Mouse (Mus musculus) limb, embryonic 14.5 days (tissue): ENCODE data around the gene Larp1. TPM values are rescaled to one million over a fixed set of nuclear protein-coding genes. Genes with fewer than 3 reads are reported as not detected.

Experiments
- ATAC-seq: fragments of 200-750 bp; cut with Nextera tagmentation; 2 replicates; pipeline ENCODE4 v1.8.0; 2017; ENCODE audit warnings: low read depth, moderate number of reproducible peaks, moderate TSS enrichment; ENCODE audit not compliant: low FRiP score
- DNase-seq: peaks from one replicate; pipeline ENCODE4 v3.0.0-alpha.2; 2015; ENCODE audit warnings: low spot score
- H3K27ac ChIP-seq: fragments of 300-500 bp; sonication (generic); replicated peaks from 2 replicates; pipeline ENCODE4 v1.5.1; 2014; ENCODE audit warnings: low read depth, mild to moderate bottlenecking, low read length, moderate library complexity, mixed read lengths
- H3K27me3 ChIP-seq: fragments of 300-500 bp; sonication (generic); 2 replicates; pipeline ENCODE4 v1.6.1; 2014; ENCODE audit warnings: low read length, mixed read lengths; ENCODE audit not compliant: control insufficient read depth, insufficient read depth
- H3K36me3 ChIP-seq: fragments of 300-500 bp; sonication (generic); 2 replicates; pipeline ENCODE4 v1.6.1; 2014; ENCODE audit warnings: mild to moderate bottlenecking, low read length, moderate library complexity, mixed read lengths; ENCODE audit not compliant: control insufficient read depth, insufficient read depth
- H3K4me1 ChIP-seq: fragments of 300-500 bp; sonication (generic); 2 replicates; pipeline ENCODE4 v1.6.1; 2014; ENCODE audit warnings: antibody characterized with exemption, low read length, mixed read lengths; ENCODE audit not compliant: control insufficient read depth, insufficient read depth
- H3K4me2 ChIP-seq: fragments of 300-500 bp; sonication (generic); replicated peaks from 2 replicates; pipeline ENCODE4 v1.6.1; 2014; ENCODE audit warnings: low read depth, mild to moderate bottlenecking, low read length, moderate library complexity; ENCODE audit not compliant: severe bottlenecking
- H3K4me3 ChIP-seq: fragments of 300-500 bp; sonication (generic); replicated peaks from 2 replicates; pipeline ENCODE4 v1.5.1; 2014; ENCODE audit warnings: low read length
- H3K9ac ChIP-seq: fragments of 300-500 bp; sonication (generic); 2 replicates; pipeline ENCODE4 v1.6.1; 2014; ENCODE audit warnings: mild to moderate bottlenecking, low read depth, low read length, moderate library complexity; ENCODE audit not compliant: severe bottlenecking
- H3K9me3 ChIP-seq: fragments of 300-500 bp; sonication (generic); 2 replicates; pipeline ENCODE4 v1.6.1; 2016; ENCODE audit warnings: low read length; ENCODE audit not compliant: control insufficient read depth
- POLR2A ChIP-seq: fragments of 200-500 bp; IDR thresholded peaks from 2 replicates; pipeline ENCODE4 v1.8.0; 2012; ENCODE audit warnings: inconsistent platforms, mild to moderate bottlenecking, moderate library complexity, borderline replicate concordance; ENCODE audit not compliant: insufficient read depth, insufficient read length; ENCODE audit errors: extremely low read depth
- WGBS: fragments of 180-500 bp; shearing (Covaris S2); extraction: QIAGEN DNeasy Blood & Tissue Kit; methylation state at CpG from one replicate; pipeline ENCODE4 v1.1.7; 2014; 5-methylcytosine and 5-hydroxymethylcytosine counted together
- polyA plus RNA-seq, 2 experiments: library from polyadenylated mRNA; depleted of rRNA in 1 of 2; stranded (reverse) in 1 of 2; unstranded in 1 of 2; fragments of >200 nt; fragmentation: Nextera tagmentation in 1 of 2; extraction: Ambion mirVana in 1 of 2; gene quantifications; 2 replicates each; pipeline versions ENCODE4 v1.2.1 to v1.2.3; 2012 to 2014

The Larp1 gene
- polyA plus RNA-seq, 2 experiments, result 24.7 to 46.4 TPM

DNA sequence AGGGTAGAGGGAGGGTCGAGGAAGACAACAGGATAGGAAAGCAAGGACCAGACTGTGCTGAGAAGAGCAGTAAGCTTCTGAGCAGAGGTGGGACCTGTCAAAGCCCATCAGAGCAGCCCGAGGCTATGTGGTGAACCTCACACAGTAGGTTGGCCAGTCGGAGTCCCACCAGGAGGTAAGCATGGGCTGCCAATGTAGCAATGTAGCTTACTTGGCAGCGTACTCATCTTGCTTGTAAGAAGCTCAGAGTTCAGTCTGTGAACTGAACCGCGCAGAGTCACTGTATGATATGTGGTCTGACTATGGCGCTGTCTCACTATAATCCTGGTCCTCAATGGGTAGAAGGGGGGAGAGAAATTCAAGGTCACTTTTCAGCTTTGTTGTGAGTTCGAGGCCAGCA lies 5.7 kb upstream of the Larp1 start:
- Histone ChIP-seq H3K4me2 (no peak overlapping the region), H3K27me3 (no peaks in the 10 kb centered on the region), H3K36me3 (no peaks in the 10 kb centered on the region), H3K9me3 (no peaks in the 10 kb centered on the region), H3K4me3 (no peak overlapping the region), H3K9ac (no peak overlapping the region), H3K4me1 (peaks cover 4% of the 10 kb centered on the region), H3K27ac (no peak overlapping the region)
- TF ChIP-seq POLR2A, result no peak
- DNase-seq (no peak), ATAC-seq (no peak)
- WGBS, result 82% methylated on average over 8 of the region's 8 CpGs

DNA sequence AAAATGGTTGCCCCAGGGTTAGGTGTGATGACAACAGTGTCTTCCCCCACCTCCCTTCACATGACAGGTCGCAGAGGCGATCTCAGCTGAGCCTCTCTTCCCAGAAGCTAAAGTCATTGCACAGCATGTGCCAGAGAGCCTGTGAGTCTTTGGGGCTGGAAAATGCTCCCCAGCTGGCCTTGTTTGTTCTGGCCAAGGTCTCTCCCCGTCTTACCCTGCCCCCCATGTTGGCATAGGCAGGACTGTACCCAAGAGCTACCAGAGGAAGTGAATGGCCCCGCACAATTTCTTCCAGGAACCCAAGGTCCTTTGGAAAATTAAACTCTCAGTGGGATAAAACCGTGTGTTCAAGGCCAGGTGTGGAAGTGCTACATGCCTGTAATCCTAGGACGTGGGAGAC lies 5.1 kb upstream of the Larp1 start:
- no peaks in the 10 kb centered on the region for H3K9me3 ChIP-seq
- no peak overlapping the region for H3K4me3 ChIP-seq
- H3K4me1 ChIP-seq, result peaks cover 6% of the 10 kb centered on the region
- no peaks in the 10 kb centered on the region for H3K36me3 ChIP-seq
- H3K4me2 ChIP-seq, result no peak overlapping the region
- H3K27me3 ChIP-seq, result no peaks in the 10 kb centered on the region
- no peak for ATAC-seq
- DNase-seq, result no peak
- TF ChIP-seq POLR2A, result no peak
- WGBS, result 72% methylated on average over 6 of the region's 6 CpGs
- no peak overlapping the region for H3K9ac ChIP-seq
- H3K27ac ChIP-seq, result no peak overlapping the region

DNA sequence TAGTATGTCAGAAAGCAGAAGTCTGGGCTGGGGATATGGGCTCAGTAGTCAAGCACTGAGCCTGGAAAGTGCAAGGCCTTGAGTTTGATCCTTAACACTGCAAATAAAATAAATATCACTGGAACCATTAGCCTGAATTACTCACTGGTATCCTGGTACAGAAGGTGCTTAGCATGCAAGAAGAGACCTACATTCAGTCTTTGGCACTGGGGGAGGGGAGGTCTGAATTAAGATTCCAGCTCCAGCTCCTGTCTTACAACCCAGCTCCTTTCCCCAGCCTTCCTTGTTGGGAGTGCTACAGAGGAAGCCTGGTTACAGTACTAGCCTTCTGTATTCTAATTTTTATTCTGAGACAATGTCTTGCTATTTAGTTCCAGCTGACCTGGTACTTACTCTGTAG lies 3.8 kb upstream of the Larp1 start:
- H3K4me3 ChIP-seq, result no peak overlapping the region
- ATAC-seq (no peak), DNase-seq (no peak)
- H3K27me3 ChIP-seq, result no peaks in the 10 kb centered on the region
- H3K4me2 ChIP-seq, result no peak overlapping the region
- no peak overlapping the region for H3K9ac ChIP-seq
- H3K27ac ChIP-seq, result no peak overlapping the region
- H3K9me3 ChIP-seq, result no peaks in the 10 kb centered on the region
- TF ChIP-seq POLR2A, result no peak
- H3K4me1 ChIP-seq, result peaks cover 6% of the 10 kb centered on the region
- no peaks in the 10 kb centered on the region for H3K36me3 ChIP-seq

DNA sequence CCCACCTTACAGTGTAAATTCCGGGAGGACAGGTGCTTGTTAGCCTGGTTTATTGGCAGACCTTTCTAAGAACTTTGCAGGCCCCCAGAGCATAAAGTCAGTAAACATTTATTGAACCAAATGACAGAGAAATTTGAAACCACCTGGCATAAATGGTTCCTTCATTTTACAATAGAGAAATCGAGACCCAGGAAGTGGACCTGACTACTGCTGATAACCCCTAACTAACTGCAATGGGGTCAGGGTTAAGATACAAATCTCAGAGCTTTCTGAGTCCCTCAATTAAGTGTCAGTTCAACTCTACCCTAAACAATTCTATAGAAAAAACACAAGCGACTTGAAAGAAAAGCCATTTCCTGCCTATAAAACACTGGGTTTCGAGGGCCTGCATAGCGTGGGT lies 851 bp upstream of the Larp1 start:
- no peak for ATAC-seq
- DNase-seq, result no peak
- TF ChIP-seq POLR2A, result no peak
- WGBS, result under 1% methylated on average over 5 of the region's 5 CpGs
- no peaks in the 10 kb centered on the region for H3K9me3 ChIP-seq
- peak overlapping the region; percentile 58; the same call in 1 of the 2 replicates for H3K27ac ChIP-seq
- peak overlapping the region; percentile 94 for H3K4me2 ChIP-seq
- H3K4me3 ChIP-seq, result peak overlapping the region; percentile 96
- peak overlapping the region; percentile 60 for H3K9ac ChIP-seq
- H3K27me3 ChIP-seq, result no peaks in the 10 kb centered on the region
- peaks cover 21% of the 10 kb centered on the region for H3K4me1 ChIP-seq
- no peaks in the 10 kb centered on the region for H3K36me3 ChIP-seq

DNA sequence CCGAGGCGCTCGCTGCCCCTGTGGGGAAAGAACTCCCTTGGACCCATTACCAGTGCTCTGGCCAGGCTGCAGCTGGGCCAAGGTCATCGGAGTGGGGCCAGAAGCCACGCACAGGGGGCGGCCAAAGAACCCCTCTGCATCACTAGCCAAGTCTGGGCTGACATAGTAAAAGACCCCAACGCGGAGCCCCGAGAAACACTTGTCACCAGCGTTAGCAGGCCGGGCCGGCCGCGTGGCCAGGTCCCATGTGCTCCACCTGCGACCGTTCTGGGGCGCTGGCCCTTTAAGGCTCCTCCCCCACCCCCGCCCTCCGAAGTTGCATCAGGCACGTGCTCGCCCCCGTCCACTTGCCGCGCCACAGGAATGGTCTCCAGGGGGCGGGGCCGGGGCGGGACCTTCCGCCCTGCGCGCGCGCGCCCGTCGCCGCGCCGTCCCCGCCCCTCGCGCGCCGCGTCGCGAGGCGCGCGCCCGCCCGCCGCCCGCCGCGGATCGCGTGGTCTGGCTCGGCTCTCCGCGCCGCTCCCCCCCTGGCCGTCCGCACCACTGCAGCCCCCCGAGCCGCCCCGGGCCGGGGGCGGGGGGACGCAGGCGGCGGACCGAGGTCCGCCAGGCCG lies 320 bp upstream of the Larp1 start:
- peak overlapping the region; percentile 95 for H3K9ac ChIP-seq
- peak overlapping the region; percentile 88 for H3K27ac ChIP-seq
- 1% methylated on average over 19 of the region's 74 CpGs for WGBS
- DNase-seq (peak; percentile 91), ATAC-seq (peak; percentile 93)
- no peaks in the 10 kb centered on the region for H3K9me3 ChIP-seq
- TF ChIP-seq POLR2A, result 0 out of 2 replicates have a peak, but pooled peaks have one; percentile 40
- peak overlapping the region; percentile 96 for H3K4me3 ChIP-seq
- peaks cover 21% of the 10 kb centered on the region for H3K4me1 ChIP-seq
- no peaks in the 10 kb centered on the region for H3K27me3 ChIP-seq
- H3K36me3 ChIP-seq, result no peaks in the 10 kb centered on the region
- H3K4me2 ChIP-seq, result peak overlapping the region; percentile 94

DNA sequence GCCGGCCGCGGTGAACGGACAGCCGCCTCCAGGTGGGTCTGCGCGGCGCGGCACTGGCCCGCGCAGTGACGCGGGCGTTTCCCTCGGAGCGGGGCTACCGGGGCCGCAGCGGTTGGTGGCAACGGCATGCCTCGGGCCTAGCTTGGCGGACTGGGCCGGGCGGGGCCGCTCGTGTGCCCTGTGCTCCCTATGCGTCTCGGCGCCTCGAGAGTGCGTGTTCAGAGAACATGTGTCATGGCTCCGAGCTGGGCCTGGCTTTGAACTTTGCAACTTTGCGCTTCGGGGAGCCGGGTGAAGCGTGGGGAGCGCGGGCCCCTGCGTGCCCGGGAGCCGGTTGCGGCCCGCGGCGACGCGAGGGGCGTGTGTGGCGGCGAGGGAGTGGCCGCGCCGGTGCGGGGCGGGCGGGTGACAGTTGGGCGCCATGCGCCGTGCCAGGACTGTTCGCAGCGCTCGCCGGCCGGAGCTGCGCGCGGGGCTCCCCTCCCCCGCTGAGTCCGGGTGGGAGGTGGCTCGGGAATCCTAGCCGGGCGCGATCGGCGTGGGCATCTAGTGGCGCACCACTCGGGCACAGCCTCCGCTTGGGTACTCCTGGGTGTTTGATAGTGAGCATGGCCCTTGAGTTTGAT lies 765 bp downstream of the Larp1 start:
- under 1% methylated on average over 62 of the region's 78 CpGs for WGBS
- Histone ChIP-seq H3K4me2 (peak overlapping the region; percentile 84), H3K9ac (peak overlapping the region; percentile 95), H3K27me3 (no peaks in the 10 kb centered on the region), H3K4me3 (peak overlapping the region; percentile 96), H3K4me1 (peaks cover 21% of the 10 kb centered on the region), H3K36me3 (no peaks in the 10 kb centered on the region), H3K9me3 (no peaks in the 10 kb centered on the region), H3K27ac (peak overlapping the region; percentile 88)
- peak; percentile 17 for ATAC-seq
- TF ChIP-seq POLR2A, result no peak
- no peak for DNase-seq
